Mouse (Mus musculus) erythroid progenitor cell, adult 5-6 weeks (primary cell): ENCODE measurements around the gene Dnajb5. TPM values are rescaled to one million over a fixed set of nuclear protein-coding genes. Genes with fewer than 3 reads are reported as not detected.

ENCODE experiments used
- total RNA-seq, 2 experiments: library from RNA; stranded (forward) in 1 of 2; stranded (reverse) in 1 of 2; fragments of 150-400 nt in 1 of 2; fragments of 186-747, 209-891 nt in 1 of 2; gene quantifications; 2 replicates each; pipeline versions ENCODE4 v1.2.3 to v1.2.4; 2015 to 2017; ENCODE audit warnings: low replicate concordance in 2 of 2

Dnajb5 gene
- total RNA-seq, 2 experiments from 2014 or later: 2.0 to 2.1 TPM

Other genes with a start within 250 kb of the Dnajb5 start
- not detected in 2 replicates for gene 4930578G10Rik, start 214.3 kb upstream of the Dnajb5 start, total RNA-seq (2015; ENCODE audit: low replicate concordance)
- not detected in 2 replicates for gene 4930578G10Rik, start 214.3 kb upstream of the Dnajb5 start, total RNA-seq (2017; ENCODE audit: low replicate concordance)
- 3.6 TPM in 1 of 2 replicates, not detected in the other for gene Ccl19, start 193.2 kb upstream of the Dnajb5 start, total RNA-seq (2015; ENCODE audit: low replicate concordance)
- not detected in 2 replicates for gene Ccl19, start 193.2 kb upstream of the Dnajb5 start, total RNA-seq (2017; ENCODE audit: low replicate concordance)
- gene Ccl21a, start 175.8 kb upstream of the Dnajb5 start, total RNA-seq (2015; ENCODE audit: low replicate concordance): not detected in 2 replicates
- gene Ccl21a, start 175.8 kb upstream of the Dnajb5 start, total RNA-seq (2017; ENCODE audit: low replicate concordance): not detected in 2 replicates
- 0.36 and 0.84 TPM in 2 replicates for gene Fam205a1, start 95.9 kb upstream of the Dnajb5 start, total RNA-seq (2015; ENCODE audit: low replicate concordance)
- gene Fam205a1, start 95.9 kb upstream of the Dnajb5 start, total RNA-seq (2017; ENCODE audit: low replicate concordance): not detected in 2 replicates
- not detected in 2 replicates for gene Gm12394, start 93.0 kb upstream of the Dnajb5 start, total RNA-seq (2015; ENCODE audit: low replicate concordance)
- not detected in 2 replicates for gene Gm12394, start 93.0 kb upstream of the Dnajb5 start, total RNA-seq (2017; ENCODE audit: low replicate concordance)
- gene Fam205c, start 75.6 kb upstream of the Dnajb5 start, total RNA-seq (2015; ENCODE audit: low replicate concordance): not detected in 2 replicates
- not detected in 2 replicates for gene Fam205c, start 75.6 kb upstream of the Dnajb5 start, total RNA-seq (2017; ENCODE audit: low replicate concordance)
- not detected in 2 replicates for gene Phf24, start 33.2 kb upstream of the Dnajb5 start, total RNA-seq (2015; ENCODE audit: low replicate concordance)
- under 0.01 TPM in 1 of 2 replicates, not detected in the other for gene Phf24, start 33.2 kb upstream of the Dnajb5 start, total RNA-seq (2017; ENCODE audit: low replicate concordance)
- not detected in 2 replicates for gene 1700022I11Rik, start 19.8 kb downstream of the Dnajb5 start, total RNA-seq (2015; ENCODE audit: low replicate concordance)
- not detected in 2 replicates for gene 1700022I11Rik, start 19.8 kb downstream of the Dnajb5 start, total RNA-seq (2017; ENCODE audit: low replicate concordance)
- gene Vcp, start 50.7 kb downstream of the Dnajb5 start, total RNA-seq (2015; ENCODE audit: low replicate concordance): 68.3 and 73.9 TPM in 2 replicates
- gene Vcp, start 50.7 kb downstream of the Dnajb5 start, total RNA-seq (2017; ENCODE audit: low replicate concordance): 120 and 189 TPM in 2 replicates
- 12.6 and 20.2 TPM in 2 replicates for gene Fancg, start 60.7 kb downstream of the Dnajb5 start, total RNA-seq (2015; ENCODE audit: low replicate concordance)
- 33.4 and 59.7 TPM in 2 replicates for gene Fancg, start 60.7 kb downstream of the Dnajb5 start, total RNA-seq (2017; ENCODE audit: low replicate concordance)
- gene Pigo, start 76.0 kb downstream of the Dnajb5 start, total RNA-seq (2015; ENCODE audit: low replicate concordance): 21.8 and 49.7 TPM in 2 replicates
- 12.5 and 27.2 TPM in 2 replicates for gene Pigo, start 76.0 kb downstream of the Dnajb5 start, total RNA-seq (2017; ENCODE audit: low replicate concordance)
- gene Stoml2, start 81.9 kb downstream of the Dnajb5 start, total RNA-seq (2015; ENCODE audit: low replicate concordance): 81.3 and 85.8 TPM in 2 replicates
- gene Stoml2, start 81.9 kb downstream of the Dnajb5 start, total RNA-seq (2017; ENCODE audit: low replicate concordance): 34.6 and 43.5 TPM in 2 replicates
- gene Fam214b, start 96.4 kb downstream of the Dnajb5 start, total RNA-seq (2015; ENCODE audit: low replicate concordance): 52.8 and 60.9 TPM in 2 replicates
- gene Fam214b, start 96.4 kb downstream of the Dnajb5 start, total RNA-seq (2017; ENCODE audit: low replicate concordance): 40.3 and 42.3 TPM in 2 replicates
- 3.8 TPM in 1 of 2 replicates, not detected in the other for gene Unc13b, start 109.1 kb downstream of the Dnajb5 start, total RNA-seq (2015; ENCODE audit: low replicate concordance)
- gene Unc13b, start 109.1 kb downstream of the Dnajb5 start, total RNA-seq (2017; ENCODE audit: low replicate concordance): 0.64 TPM in 1 of 2 replicates, not detected in the other